Mouse (Mus musculus): Measurements from ENCODE around the gene Bcas2. TPM values are rescaled to one million over a fixed set of nuclear protein-coding genes. Genes with fewer than 3 reads are reported as not detected.

The Bcas2 gene
- polyA plus RNA-seq, 1 experiment from 2014 or later: 221 TPM

Other genes starting within 250 kb of the Bcas2 start
- not detected in 2 replicates for gene Sycp1, start 235.6 kb upstream of the Bcas2 start, polyA plus RNA-seq (2015; fragmentation: Nextera tagmentation; extraction: Ambion mirVana)
- 0.15 TPM in 1 of 2 replicates, not detected in the other for gene Nr1h5, start 207.5 kb upstream of the Bcas2 start, polyA plus RNA-seq (2015; fragmentation: Nextera tagmentation; extraction: Ambion mirVana)
- 64.5 and 71.1 TPM in 2 replicates for gene Sike1, start 175.9 kb upstream of the Bcas2 start, polyA plus RNA-seq (2015; fragmentation: Nextera tagmentation; extraction: Ambion mirVana)
- gene Csde1, start 151.2 kb upstream of the Bcas2 start, polyA plus RNA-seq (2015; fragmentation: Nextera tagmentation; extraction: Ambion mirVana): 406 and 467 TPM in 2 replicates
- 103 and 114 TPM in 2 replicates for gene Nras, start 113.4 kb upstream of the Bcas2 start, polyA plus RNA-seq (2015; fragmentation: Nextera tagmentation; extraction: Ambion mirVana)
- 0.87 TPM in 1 of 2 replicates, not detected in the other for gene Ampd1, start 97.6 kb upstream of the Bcas2 start, polyA plus RNA-seq (2015; fragmentation: Nextera tagmentation; extraction: Ambion mirVana)
- gene Dennd2c, start 69.1 kb upstream of the Bcas2 start, polyA plus RNA-seq (2015; fragmentation: Nextera tagmentation; extraction: Ambion mirVana): 1.7 and 2.6 TPM in 2 replicates
- gene Trim33, start 107.6 kb downstream of the Bcas2 start, polyA plus RNA-seq (2015; fragmentation: Nextera tagmentation; extraction: Ambion mirVana): 29.2 and 30.1 TPM in 2 replicates

Measured in neural tube, embryonic 13.5 days (tissue).